Mouse (Mus musculus): ENCODE data around the gene Olfr372. TPM values are rescaled to one million over a fixed set of nuclear protein-coding genes. Genes with fewer than 3 reads are reported as not detected.
"Not testable (repeated sequence)": the region's sequence is repeated elsewhere in the genome, so short reads cannot be mapped to it uniquely, and the experiment has no call there.

The Olfr372 gene
- total and polyA plus RNA-seq, 2 experiments from 2014 or later: not detected

DNA sequence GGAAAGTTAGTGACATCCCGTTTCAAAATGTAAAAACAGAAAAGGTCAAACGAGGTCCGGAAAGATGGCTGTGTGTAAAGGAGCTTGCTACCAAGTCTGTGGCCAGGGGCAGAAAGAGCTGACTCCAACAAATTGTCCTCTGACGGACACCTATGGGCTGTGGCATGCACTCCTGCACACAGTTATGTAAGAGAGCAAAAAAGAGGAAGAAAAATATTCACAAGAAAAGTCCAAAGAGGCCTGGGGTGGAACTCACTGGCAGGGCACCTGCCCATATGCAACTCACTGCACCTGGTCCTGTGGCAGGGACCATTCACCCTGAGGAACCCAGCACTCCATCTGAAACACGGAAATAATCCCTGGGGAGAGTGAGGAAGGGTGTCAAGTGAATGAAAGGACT, 43.7 kb downstream of the Olfr372 start:
- H3K9me3 ChIP-seq (ENCODE audit: low read length): no peaks in the 10 kb centered on the region
- no peak overlapping the region for H3K27ac ChIP-seq (ENCODE audit: low read depth, low read length)
- ATAC-seq (no peak), DNase-seq (no peak)
- H3K27me3 ChIP-seq (ENCODE audit: insufficient read depth, low read length): no peaks in the 10 kb centered on the region
- H3K9ac ChIP-seq: no peak overlapping the region
- TF ChIP-seq CTCF (IDR thresholded peaks at IDR 0.05; ENCODE audit: low read depth): no peak
- no peaks in the 10 kb centered on the region for H3K4me1 ChIP-seq (ENCODE audit: insufficient read depth)
- whole genome bisulfite sequencing: 72% methylated on average over 5 of the region's 5 CpGs
- no peak overlapping the region for H3K4me2 ChIP-seq (ENCODE audit: low read depth)
- no peak overlapping the region for H3K4me3 ChIP-seq (ENCODE audit: low read depth, low read length)
- no peaks in the 10 kb centered on the region for H3K36me3 ChIP-seq (ENCODE audit: insufficient read depth)

DNA sequence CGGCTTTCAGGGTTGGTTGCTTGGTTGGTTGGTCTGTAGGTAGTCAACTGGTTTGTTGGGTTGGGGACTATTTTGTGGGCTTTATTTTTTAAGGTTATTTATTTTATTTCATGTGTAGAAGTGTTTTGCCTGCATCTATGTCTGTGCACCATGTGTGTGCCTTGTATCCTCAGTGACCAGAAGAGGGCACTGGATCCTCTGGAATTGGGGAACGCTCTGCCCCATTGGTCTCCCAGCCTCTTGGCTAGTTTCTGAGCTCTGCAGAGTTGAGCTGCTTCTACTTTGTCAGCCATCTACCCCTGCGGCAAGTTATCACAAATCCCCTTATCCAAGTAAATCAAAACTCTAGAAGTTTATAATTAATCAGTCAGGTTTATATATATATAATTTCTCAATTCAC, 46.6 kb downstream of the Olfr372 start:
- H3K27me3 ChIP-seq (ENCODE audit: insufficient read depth, low read length); H3K4me1 ChIP-seq (ENCODE audit: insufficient read depth); H3K9me3 ChIP-seq (ENCODE audit: low read length); H3K4me2 ChIP-seq (ENCODE audit: low read depth); ATAC-seq; DNase-seq; H3K9ac ChIP-seq; H3K36me3 ChIP-seq (ENCODE audit: insufficient read depth); H3K4me3 ChIP-seq (ENCODE audit: low read depth, low read length); H3K27ac ChIP-seq (ENCODE audit: low read depth, low read length): not testable (repeated sequence)
- WGBS: 84% methylated on average over 3 of the region's 3 CpGs

DNA sequence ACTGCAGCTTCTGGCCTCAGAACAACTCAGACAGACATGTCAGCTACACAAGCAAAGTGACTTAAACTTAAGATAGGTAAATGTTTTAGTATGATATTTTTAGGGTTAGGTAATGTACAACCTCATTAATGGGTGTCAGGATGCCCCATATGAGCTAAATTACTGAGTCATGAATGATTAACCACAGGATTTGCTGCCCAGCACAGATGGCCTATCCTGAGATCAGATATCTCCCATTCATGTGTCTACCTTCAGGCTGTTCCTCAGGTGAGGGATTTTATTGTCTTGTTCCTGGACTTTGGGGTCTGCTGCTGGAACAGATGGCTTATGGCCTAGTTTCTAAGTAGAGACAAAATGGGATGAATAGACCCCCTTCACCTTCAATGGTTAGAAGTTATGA, 55.7 kb downstream of the Olfr372 start:
- not testable (repeated sequence) for H3K9ac ChIP-seq; H3K4me1 ChIP-seq (ENCODE audit: insufficient read depth); H3K4me3 ChIP-seq (ENCODE audit: low read depth, low read length); H3K4me2 ChIP-seq (ENCODE audit: low read depth); ATAC-seq; H3K27ac ChIP-seq (ENCODE audit: low read depth, low read length); H3K9me3 ChIP-seq (ENCODE audit: low read length); H3K36me3 ChIP-seq (ENCODE audit: insufficient read depth); H3K27me3 ChIP-seq (ENCODE audit: insufficient read depth, low read length); DNase-seq

DNA sequence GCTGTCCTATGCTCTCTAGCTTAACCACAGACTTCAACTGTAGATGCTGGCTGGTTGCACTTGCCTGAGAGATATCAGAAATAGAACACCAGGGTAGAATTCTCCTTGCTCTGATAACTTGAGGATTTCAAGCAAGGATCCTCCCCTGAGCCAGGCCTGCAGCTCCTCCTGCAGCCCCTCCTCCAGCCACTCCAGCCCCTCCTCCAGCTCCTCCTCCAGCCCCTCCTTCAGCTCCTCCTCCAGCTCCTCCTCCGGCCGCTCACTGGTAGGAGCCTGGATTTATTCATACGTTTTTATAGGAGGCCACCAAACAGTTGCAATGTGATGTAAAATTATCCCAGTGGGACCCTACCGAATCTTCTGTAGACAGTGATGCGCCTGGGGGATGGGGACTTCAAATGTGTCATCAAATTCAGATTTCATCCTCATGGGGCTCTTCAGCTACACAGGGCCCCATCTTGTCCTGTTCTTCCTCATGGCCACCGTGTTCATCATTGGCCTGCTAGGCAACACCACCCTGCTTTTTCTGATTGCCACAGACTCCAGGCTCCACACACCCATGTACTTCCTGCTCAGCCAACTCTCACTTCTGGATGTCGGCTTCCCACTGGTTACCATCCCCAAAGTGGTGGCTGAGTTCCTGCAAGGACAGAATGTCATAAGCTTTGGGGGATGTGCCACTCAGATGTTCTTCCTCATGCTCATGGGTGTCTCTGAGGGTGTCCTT, 58.5 kb downstream of the Olfr372 start:
- 69% methylated on average over 6 of the region's 7 CpGs for WGBS
- H3K27me3 ChIP-seq (ENCODE audit: insufficient read depth, low read length); ATAC-seq; H3K9ac ChIP-seq; H3K9me3 ChIP-seq (ENCODE audit: low read length); H3K4me1 ChIP-seq (ENCODE audit: insufficient read depth); H3K27ac ChIP-seq (ENCODE audit: low read depth, low read length); H3K36me3 ChIP-seq (ENCODE audit: insufficient read depth); DNase-seq; H3K4me3 ChIP-seq (ENCODE audit: low read depth, low read length); H3K4me2 ChIP-seq (ENCODE audit: low read depth): not testable (repeated sequence)

DNA sequence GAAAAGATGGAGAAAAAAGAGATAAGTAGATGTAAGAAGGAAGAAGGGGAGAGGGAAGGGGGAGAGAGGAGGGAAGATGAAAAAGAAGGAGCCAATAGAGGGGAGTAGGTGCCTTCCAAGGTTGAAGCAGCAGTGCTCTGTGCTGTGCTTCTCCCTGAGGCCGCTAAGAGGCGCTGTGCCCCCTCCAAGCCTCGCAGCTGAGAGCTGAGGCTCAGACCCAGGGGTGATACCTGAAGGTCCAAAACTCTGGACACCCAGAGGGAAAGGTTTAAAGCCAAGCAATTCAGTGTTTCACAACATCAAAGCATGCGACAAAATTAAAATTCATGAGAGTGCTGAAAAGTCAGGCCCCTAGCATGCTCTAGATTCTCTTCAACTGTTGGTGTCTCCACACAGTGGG, 64.1 kb downstream of the Olfr372 start:
- DNase-seq (no peak), ATAC-seq (no peak)
- no peaks in the 10 kb centered on the region for H3K27me3 ChIP-seq (ENCODE audit: insufficient read depth, low read length)
- H3K4me3 ChIP-seq (ENCODE audit: low read depth, low read length): no peak overlapping the region
- H3K4me1 ChIP-seq (ENCODE audit: insufficient read depth): no peaks in the 10 kb centered on the region
- H3K9ac ChIP-seq: no peak overlapping the region
- no peak for TF ChIP-seq CTCF (IDR thresholded peaks at IDR 0.05; ENCODE audit: low read depth)
- no peaks in the 10 kb centered on the region for H3K36me3 ChIP-seq (ENCODE audit: insufficient read depth)
- 28% methylated on average over 4 of the region's 4 CpGs for WGBS
- no peak overlapping the region for H3K27ac ChIP-seq (ENCODE audit: low read depth, low read length)
- H3K4me2 ChIP-seq (ENCODE audit: low read depth): no peak overlapping the region
- H3K9me3 ChIP-seq (ENCODE audit: low read length): no peaks in the 10 kb centered on the region

DNA sequence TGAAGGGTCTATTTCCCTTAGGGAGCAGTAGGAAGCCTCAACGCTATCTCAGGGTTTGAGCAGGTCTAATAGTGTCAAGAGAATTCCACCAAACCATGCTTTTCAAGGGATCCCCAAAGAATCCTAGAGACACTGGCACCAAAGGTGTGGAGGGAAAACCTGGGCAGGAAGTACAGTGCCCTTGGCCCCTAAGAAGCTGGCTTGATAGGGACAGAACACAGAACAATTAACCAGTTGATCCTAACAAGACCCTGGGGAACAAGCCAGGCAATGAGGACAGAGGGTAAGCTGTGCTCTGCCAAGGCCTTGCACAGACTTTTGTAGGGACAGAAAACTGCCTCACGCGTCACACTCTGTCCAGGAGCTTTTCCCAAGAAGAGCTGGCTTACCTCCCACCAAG, 65.7 kb downstream of the Olfr372 start, which contains the start of gene Olfr374:
Gene Olfr374 (plus strand): TSS at position 301 of the 400 bp plus-strand sequence.
- no peak within 1 kb of the TSS for H3K4me3 ChIP-seq (ENCODE audit: low read depth, low read length)
- ATAC-seq (no peak), DNase-seq (no peak)
- H3K27ac ChIP-seq (ENCODE audit: low read depth, low read length): no peak within 1 kb of the TSS
- H3K4me1 ChIP-seq (ENCODE audit: insufficient read depth): no peaks in the 10 kb centered on the region
- no peaks in the 10 kb centered on the region for H3K27me3 ChIP-seq (ENCODE audit: insufficient read depth, low read length)
- no peak within 1 kb of the TSS for H3K4me2 ChIP-seq (ENCODE audit: low read depth)
- no peaks in the 10 kb centered on the region for H3K36me3 ChIP-seq (ENCODE audit: insufficient read depth)
- TF ChIP-seq CTCF (IDR thresholded peaks at IDR 0.05; ENCODE audit: low read depth): no peak
- H3K9me3 ChIP-seq (ENCODE audit: low read length): no peaks in the 10 kb centered on the region
- no peak within 1 kb of the TSS for H3K9ac ChIP-seq
- 86% methylated on average over 3 of the region's 3 CpGs for whole genome bisulfite sequencing

Other genes with a start within 250 kb of the Olfr372 start
- gene Zfp709, start 159.2 kb upstream of the Olfr372 start, total RNA-seq (2014; rRNA removed): 11.2 and 11.9 TPM in 2 replicates
- gene Zfp709, start 159.2 kb upstream of the Olfr372 start, polyA plus RNA-seq (2015; fragmentation: Nextera tagmentation; extraction: Ambion mirVana): 5.1 and 5.2 TPM in 2 replicates
- gene Zfp882, start 132.6 kb upstream of the Olfr372 start, total RNA-seq (2014; rRNA removed): 18.5 and 21.1 TPM in 2 replicates
- 4.4 and 7.8 TPM in 2 replicates for gene Zfp882, start 132.6 kb upstream of the Olfr372 start, polyA plus RNA-seq (2015; fragmentation: Nextera tagmentation; extraction: Ambion mirVana)
- gene Zfp617, start 132.6 kb upstream of the Olfr372 start, total RNA-seq (2014; rRNA removed): 33.3 and 34.4 TPM in 2 replicates
- gene Zfp617, start 132.6 kb upstream of the Olfr372 start, polyA plus RNA-seq (2015; fragmentation: Nextera tagmentation; extraction: Ambion mirVana): 11.5 and 19.5 TPM in 2 replicates
- 28.8 and 29.4 TPM in 2 replicates for gene Zfp961, start 90.2 kb upstream of the Olfr372 start, total RNA-seq (2014; rRNA removed)
- gene Zfp961, start 90.2 kb upstream of the Olfr372 start, polyA plus RNA-seq (2015; fragmentation: Nextera tagmentation; extraction: Ambion mirVana): 11.1 and 14.5 TPM in 2 replicates
- gene Cyp4f18, start 31.6 kb upstream of the Olfr372 start, total RNA-seq (2014; rRNA removed): 0.77 TPM in 1 of 2 replicates, not detected in the other
- gene Cyp4f18, start 31.6 kb upstream of the Olfr372 start, polyA plus RNA-seq (2015; fragmentation: Nextera tagmentation; extraction: Ambion mirVana): 0.44 and 0.52 TPM in 2 replicates
- gene Olfr373, start 42.0 kb downstream of the Olfr372 start, total RNA-seq (2014; rRNA removed): not detected in 2 replicates
- not detected in 2 replicates for gene Olfr373, start 42.0 kb downstream of the Olfr372 start, polyA plus RNA-seq (2015; fragmentation: Nextera tagmentation; extraction: Ambion mirVana)
- not detected in 2 replicates for gene Olfr374, start 65.8 kb downstream of the Olfr372 start, total RNA-seq (2014; rRNA removed)
- not detected in 2 replicates for gene Olfr374, start 65.8 kb downstream of the Olfr372 start, polyA plus RNA-seq (2015; fragmentation: Nextera tagmentation; extraction: Ambion mirVana)
- gene Tpm4, start 93.8 kb downstream of the Olfr372 start, total RNA-seq (2014; rRNA removed): 139 and 141 TPM in 2 replicates
- gene Tpm4, start 93.8 kb downstream of the Olfr372 start, polyA plus RNA-seq (2015; fragmentation: Nextera tagmentation; extraction: Ambion mirVana): 118 and 120 TPM in 2 replicates
- 35.7 and 39.1 TPM in 2 replicates for gene Rab8a, start 120.0 kb downstream of the Olfr372 start, total RNA-seq (2014; rRNA removed)
- gene Rab8a, start 120.0 kb downstream of the Olfr372 start, polyA plus RNA-seq (2015; fragmentation: Nextera tagmentation; extraction: Ambion mirVana): 74.2 and 85.0 TPM in 2 replicates
- gene Hsh2d, start 148.4 kb downstream of the Olfr372 start, total RNA-seq (2014; rRNA removed): not detected in 2 replicates
- gene Hsh2d, start 148.4 kb downstream of the Olfr372 start, polyA plus RNA-seq (2015; fragmentation: Nextera tagmentation; extraction: Ambion mirVana): not detected in 2 replicates
- 0.10 TPM in 1 of 2 replicates, not detected in the other for gene Cib3, start 171.6 kb downstream of the Olfr372 start, total RNA-seq (2014; rRNA removed)
- not detected in 2 replicates for gene Cib3, start 171.6 kb downstream of the Olfr372 start, polyA plus RNA-seq (2015; fragmentation: Nextera tagmentation; extraction: Ambion mirVana)
- not detected in 2 replicates for gene Gm11034, start 172.4 kb downstream of the Olfr372 start, total RNA-seq (2014; rRNA removed)
- gene Gm11034, start 172.4 kb downstream of the Olfr372 start, polyA plus RNA-seq (2015; fragmentation: Nextera tagmentation; extraction: Ambion mirVana): not detected in 2 replicates
- gene Fam32a, start 178.5 kb downstream of the Olfr372 start, total RNA-seq (2014; rRNA removed): 132 and 147 TPM in 2 replicates
- gene Fam32a, start 178.5 kb downstream of the Olfr372 start, polyA plus RNA-seq (2015; fragmentation: Nextera tagmentation; extraction: Ambion mirVana): 107 and 108 TPM in 2 replicates
- 74.8 and 76.2 TPM in 2 replicates for gene Ap1m1, start 198.8 kb downstream of the Olfr372 start, total RNA-seq (2014; rRNA removed)
- 225 and 243 TPM in 2 replicates for gene Ap1m1, start 198.8 kb downstream of the Olfr372 start, polyA plus RNA-seq (2015; fragmentation: Nextera tagmentation; extraction: Ambion mirVana)

All from forebrain, postnatal 0 days (tissue).